Mouse (Mus musculus): Measurements from ENCODE around the gene 2310057M21Rik.
"Not testable (repeated sequence)": the region's sequence is repeated elsewhere in the genome, so short reads cannot be mapped to it uniquely, and the experiment has no call there.

Gene 2310057M21Rik

DNA sequence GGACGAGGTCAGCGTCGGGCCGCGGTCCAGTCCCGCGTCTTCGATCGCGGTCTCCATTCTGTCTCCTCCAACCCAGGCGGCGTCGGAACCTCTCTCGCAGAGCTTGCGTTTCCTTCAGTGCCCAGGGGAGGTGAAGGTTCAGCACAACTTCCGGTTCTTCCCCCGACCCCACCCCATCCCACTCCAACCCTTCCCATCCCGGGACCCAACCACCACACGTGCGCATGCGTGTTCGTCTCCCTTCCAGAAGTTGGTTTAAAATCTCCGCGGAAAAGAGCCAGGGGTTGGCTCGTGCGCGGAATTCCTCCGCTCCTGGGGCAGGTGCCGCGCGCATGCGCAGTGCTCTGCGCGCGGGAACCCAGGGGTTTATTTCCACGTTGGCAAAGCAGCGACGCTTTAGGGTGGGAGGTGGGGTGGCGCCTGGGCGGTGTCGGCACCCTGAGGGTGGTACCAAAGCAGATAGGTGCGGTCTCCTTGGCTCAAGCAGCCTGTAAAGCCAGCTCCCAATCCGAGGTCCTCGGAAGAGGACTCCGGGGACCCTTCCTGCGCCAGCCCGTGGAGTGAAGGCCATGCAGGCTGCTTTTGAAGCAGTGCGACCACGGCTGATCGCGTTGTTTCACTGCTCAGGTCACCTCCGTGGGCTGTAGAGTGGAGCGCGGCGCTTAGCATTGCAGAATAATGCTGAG lies at the start of gene 2310057M21Rik:
2310057M21Rik (minus strand) TSS at position 145 of the 686 bp plus-strand sequence.
- peak; percentile 94 for DNase-seq (ENCODE audit: low read depth)

DNA sequence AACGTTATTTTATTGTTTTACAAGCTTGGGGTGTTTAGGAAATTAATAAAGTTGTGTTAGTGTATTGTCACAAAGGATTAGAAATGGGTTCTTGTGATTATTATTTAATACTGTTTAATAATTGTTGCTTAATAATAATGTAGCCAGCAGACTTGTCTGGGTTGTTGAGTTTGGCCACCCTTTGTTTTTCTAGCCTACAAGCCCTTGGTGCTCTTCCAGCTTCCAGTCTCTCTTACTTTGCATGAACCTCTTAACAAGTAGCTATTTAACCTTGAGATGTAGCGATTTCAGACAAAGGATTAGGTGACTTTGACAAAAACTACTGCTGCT lies 49.3 kb upstream of the 2310057M21Rik start:
- DNase-seq (ENCODE audit: low read depth) = no peak

DNA sequence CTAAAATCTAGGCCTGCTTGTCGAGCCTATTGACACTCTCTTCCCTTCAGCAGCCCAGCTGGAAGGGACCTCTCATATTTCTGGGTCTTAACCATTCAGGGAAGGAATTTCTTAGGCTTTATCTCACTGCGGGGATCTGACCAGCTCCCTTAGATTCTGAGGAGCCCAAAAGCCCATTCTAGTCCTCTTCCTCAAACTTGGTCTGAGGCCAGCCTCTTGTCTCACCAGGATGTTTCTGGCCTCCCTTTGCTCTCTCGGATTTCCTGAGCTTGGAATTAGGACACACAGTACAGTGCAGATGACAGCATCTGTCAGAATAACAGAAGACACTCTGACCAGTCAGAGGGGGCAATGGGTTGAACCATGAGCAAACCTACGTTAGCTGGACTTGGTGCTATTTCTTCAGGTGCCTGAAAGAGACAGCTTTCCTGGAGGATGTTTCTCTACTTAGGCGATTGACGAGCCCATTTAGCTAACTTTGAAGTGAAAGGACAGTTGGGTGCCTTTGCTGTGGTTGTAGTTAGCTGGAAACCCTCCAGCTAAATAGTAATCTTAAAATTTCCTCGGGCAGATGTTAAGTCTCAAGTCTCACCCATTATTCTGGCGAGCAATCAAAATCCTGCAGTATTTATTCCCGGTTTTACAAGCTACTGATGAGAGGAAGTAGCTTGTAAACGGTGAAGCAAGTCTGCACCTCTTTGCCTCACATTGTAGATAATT lies 48.8 kb upstream of the 2310057M21Rik start:
- peak; percentile 15 for DNase-seq (ENCODE audit: low read depth)

DNA sequence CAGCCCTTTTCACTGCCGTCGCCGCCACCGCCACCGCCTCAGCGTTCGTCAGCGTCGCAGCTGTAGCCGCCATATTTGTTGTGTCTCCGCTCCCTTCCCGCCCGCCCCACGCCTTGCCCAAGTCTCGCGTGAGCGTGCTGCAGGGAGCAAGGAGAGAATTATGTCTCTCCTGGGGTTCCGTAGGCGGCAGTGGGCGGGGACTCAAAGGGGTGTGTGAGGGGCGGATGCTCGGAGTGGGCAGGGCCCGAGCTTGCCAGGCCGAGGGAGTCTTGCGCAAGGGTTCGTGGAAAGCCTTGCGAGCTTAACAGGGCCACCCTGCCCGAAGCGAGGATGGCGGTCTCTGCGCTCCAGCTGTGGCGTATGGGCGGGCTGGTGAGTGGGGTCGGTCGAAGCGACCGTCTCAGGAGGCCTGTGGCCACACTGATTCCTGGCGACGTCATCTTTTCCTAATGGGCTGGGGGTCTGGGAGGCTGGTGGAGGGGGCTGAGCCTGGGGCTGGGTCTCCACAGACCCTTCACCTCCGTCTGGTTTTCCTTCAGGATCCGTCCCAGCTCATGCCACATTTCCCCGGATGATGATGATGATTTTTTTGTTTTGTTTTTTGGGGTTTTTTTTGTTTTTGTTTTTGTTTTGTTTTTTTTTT lies 48.0 kb upstream of the 2310057M21Rik start, which contains the start of the genes Ikzf5 and Acadsb:
Ikzf5 (minus strand) TSS at position 106 of the 643 bp plus-strand sequence.
Acadsb (plus strand) TSS at position 186 of the 643 bp plus-strand sequence.
- peak; percentile 99 for DNase-seq (ENCODE audit: low read depth)

DNA sequence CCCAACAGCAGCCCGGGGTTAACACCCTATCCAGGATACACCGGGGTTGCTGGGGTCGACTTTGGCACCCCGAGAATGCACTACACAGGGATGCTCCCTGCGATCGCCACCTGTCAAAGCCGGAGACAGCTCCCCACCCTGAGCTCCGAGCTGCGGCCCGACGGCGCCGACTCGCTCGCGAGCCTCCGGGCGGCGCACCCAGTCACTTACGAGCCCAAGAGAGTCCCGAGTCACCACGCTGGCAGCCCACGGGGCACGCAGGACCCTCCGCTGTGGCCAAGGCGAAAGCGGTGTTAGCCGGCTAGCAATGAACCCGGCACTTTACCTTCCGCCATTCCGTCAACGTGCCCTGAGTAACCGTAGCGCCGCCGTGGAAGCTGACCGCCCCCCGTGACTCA lies 47.4 kb upstream of the 2310057M21Rik start:
- no peak for DNase-seq (ENCODE audit: low read depth)

DNA sequence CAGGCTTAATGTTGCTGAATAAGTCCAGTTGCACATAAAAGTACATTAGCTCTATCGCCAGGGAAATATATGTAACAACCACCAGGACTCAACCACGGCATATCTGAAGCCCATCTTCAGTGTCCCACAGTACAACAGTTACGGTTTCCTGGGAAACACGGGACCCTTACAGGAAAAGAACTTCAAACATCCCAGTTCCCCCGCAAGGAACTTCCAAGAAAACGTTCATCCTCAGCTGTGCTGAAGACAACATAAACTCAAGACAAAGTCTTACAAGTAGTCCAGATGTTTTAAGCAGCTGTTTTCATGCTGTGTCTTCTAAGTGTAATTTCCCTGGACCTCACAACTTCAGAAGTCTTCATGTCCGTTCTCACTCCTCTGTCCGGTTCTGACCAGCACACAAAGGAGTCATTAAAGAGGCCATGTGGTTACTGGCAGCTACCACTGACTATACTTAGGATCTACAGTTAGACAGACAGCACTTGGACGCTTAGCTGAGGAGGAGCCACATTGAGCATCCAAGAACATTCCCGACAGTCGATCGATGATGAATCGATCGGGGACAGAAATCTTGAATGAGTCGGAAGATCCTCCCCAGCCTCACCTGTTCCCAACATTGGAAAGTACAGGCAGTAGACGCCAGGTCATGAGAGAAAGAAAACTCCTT lies 46.9 kb upstream of the 2310057M21Rik start:
- peak; percentile 42 for DNase-seq (ENCODE audit: low read depth)

DNA sequence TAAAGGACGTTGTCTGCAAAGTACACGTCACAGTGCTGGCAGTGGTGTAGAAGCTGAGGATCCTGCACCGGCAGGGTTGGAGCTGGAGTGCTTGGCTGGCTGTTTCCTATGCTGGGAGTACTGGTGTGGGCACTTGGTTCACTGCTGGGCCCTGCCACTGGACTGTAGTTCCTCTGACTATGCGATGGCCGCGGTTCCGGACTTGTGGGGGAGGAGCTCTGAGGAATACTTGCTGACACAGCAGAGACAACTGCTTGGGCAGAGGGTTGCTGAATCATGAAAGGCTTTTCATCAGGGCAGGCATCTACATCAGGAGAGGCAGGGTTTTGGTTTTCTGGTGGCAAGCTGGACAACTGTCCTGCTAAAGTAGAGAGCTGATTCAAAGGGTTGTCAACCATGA lies 29.2 kb upstream of the 2310057M21Rik start:
- DNase-seq (ENCODE audit: low read depth) = not testable (repeated sequence)

DNA sequence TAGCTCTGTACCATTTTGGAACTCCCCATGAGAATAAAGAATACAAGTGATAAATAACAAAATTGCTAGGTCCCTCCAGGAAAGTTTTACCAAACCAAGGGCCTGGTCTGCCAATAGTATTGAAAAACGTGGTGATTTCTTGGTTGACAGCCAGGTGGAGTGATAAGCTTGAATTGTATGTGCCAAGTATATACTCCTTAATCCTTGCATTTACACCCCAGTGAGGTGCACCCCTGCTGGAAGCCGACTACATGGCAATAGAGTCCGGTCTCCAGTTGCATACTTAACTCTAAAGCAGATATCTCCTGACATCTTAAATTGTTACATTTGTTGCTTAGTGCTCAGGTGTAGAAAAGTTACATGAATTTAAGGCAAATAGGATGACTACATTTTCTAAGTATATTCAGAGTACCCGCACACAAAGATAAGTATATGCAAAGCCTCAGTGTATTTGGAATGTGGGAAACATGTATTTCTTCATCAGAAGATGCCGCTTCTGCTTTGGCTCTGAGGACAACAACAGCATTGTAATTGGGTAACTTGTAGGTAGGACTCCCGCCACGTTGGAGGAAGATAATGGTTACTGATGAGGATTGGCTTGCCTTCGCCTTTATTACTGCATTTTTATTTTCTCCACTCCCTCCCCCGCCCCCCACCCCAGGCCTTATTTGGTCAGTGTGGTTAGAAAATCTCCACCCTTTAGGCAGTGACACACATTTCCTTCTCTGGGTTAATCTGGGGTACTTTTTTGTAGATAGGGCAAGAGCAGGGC lies 9.5 kb upstream of the 2310057M21Rik start:
- peak; percentile 49 for DNase-seq (ENCODE audit: low read depth)

DNA sequence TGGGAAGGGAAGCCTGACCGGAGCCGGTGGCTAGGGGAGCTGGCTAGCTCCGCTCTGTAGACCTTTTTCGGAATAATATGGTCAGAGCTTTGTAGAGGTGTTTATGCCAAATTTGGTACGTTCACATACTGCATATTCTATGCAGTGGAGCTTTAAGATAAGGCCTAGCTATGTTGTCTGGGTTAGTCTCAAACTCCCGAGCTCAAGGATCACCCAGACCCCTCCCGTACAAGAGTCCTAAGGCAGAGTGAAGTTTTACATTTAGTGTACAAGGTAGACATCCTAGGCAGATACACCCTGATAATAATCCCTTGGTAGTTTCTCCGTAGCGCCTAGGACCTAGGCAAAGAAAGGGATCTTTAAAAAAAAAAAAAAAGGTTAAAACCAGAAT lies 8.9 kb upstream of the 2310057M21Rik start:
- no peak for DNase-seq (ENCODE audit: low read depth)

DNA sequence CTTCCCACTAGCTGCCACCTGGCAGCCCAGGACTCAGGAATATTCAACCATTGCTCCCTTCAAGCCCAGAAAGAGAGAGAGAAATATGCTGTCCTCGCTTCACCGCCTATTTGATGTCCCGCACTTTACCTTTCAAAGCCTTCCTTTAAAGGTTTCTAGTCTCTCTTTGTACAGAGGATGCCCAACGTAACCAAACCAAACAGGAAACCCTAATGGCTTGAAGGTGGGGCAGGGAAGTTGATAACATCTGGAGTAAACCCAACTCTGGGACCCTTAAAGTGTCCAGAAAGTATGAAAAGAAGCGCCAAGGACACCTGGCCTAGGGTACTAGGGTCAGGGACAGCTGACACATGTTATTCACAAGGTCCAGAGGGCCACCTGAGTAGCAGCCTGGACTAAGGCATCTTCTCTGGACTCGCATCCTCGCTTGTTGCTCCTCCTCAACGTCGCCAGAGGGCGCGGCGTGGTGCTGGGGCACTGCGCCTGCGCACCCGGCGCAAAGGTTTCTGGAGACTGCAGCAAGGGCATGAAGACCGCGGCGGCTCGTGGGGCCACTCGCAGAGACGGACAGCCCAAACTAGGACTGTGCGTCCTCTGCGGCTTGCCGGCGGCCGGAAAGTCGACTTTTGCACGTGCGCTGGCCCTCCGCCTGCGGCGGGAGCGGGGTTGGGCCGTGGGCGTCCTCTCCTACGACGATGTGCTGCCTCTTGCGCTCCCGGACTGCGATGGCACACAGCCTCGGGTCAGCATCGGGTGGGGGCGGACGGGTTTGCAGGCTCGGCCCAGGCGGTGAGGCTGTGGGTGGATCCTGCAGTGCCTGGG lies 8.3 kb upstream of the 2310057M21Rik start, which contains the start of gene Pstk:
Pstk (plus strand) TSS at position 494 of the 822 bp plus-strand sequence.
- peak; percentile 93 for DNase-seq (ENCODE audit: low read depth)

DNA sequence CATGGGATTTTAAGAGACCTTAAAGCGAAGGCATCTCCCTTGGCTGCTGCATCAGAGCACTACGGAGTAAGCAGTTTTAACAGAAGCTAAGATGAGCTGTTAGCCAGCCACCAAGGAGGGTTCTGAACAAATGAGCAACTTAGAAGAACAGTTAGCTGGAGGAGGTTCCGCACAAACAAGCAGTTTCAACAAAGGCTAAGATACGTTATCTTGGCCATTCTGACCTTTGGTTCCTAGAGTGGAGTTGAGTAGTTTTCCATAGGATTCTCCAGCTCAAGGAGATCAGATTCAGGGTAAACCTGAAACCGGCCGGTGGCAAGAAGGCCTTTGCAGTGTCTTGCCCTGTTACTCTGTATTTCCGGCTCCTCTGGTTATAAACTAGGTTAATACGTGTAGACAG lies 1.6 kb upstream of the 2310057M21Rik start:
- no peak for DNase-seq (ENCODE audit: low read depth)

DNA sequence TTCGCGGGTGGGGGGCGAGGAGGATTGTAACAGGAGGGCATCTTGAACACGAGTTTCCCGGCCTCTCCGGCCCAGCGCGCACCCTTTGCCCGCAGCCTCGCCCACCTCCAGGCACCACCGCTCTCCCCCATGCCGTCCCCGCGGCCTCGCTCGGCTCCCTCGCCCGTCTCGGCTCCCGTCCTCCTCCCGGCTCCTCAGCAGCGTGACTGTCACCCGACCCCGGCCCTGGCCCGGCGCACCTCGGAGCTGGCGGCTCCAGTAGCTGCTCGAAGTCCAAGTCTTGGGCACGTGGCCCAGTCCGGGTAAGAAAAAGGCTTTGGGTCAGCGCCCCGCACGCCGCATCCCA lies 317 bp downstream of the 2310057M21Rik start:
- no peak for DNase-seq (ENCODE audit: low read depth)

DNA sequence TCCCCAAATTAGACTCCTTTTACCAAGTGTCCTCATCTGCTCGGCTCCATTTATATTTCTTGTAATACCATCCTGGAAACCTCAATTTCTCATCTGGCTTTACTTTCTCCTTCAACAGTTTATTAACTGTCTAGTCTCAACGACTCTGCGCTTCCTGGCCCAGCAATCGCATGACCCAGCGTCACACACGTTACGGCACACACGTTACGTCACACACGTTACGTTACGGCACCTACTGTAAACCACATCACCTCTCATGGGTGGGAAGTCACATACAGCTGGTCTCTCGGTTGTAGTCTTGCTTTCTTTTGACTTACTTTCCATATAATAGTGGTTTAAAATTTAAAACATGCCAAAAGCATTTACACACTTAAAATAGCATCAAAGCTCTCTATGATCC lies 6.5 kb downstream of the 2310057M21Rik start:
- no peak for DNase-seq (ENCODE audit: low read depth)

DNA sequence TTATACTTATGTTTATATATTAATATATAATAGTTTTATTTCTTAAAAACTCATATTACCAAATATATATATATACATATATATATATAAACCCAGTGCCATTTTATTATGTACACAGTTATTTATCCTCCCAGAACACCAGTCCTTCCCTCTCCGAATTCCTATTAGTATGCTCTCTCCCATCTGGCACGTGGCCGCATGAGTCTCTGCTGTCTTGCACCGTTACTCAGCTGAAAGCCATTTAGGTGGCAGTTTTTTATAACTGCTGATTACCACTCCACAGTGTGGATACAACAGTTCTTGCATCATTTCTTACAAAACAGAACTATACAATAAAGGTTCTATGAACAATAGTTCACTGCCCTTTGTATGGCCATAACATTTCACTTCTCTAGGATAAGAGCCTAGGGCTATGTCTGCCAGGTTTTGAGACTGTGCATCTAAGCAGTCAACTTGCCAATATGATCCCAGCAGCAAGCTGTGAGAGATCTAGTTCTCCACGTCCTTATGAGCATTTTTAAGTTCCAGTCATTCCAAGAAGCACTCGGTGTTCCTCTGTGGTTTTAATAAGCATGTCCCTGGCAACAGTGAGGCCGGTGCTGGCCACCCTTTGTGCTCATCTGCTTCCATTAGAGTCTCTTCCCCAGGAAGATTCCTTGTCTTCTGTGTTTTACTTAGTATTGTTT lies 16.6 kb downstream of the 2310057M21Rik start:
- DNase-seq (ENCODE audit: low read depth) = no peak

DNA sequence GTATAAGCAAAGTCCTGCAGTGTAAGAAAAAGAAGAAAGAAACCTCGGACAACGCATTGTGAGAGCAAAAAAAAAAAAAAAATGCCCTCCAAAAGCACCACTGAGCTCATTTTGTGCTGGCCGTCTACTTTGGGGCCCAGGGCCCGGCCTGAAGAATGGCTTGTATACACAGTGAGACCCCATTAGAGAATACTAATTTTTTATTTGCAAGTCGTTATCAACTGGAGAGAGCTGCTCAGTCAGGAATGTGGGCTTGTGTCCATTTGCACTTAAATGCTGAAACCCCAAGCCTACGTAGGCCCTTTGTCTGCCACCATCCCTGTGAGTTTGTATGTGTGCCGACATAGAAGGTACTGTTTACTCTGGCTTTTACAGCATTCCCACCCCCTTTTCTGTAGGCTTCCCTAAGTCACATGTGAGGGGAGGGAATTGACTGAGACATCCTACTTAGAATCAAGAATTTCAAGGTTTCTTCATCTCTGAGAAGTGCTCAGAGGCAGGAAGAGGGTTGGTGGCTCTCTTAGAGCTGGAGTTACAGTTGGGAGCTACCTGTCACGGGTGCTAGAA lies 25.0 kb downstream of the 2310057M21Rik start:
- DNase-seq (ENCODE audit: low read depth) = no peak

DNA sequence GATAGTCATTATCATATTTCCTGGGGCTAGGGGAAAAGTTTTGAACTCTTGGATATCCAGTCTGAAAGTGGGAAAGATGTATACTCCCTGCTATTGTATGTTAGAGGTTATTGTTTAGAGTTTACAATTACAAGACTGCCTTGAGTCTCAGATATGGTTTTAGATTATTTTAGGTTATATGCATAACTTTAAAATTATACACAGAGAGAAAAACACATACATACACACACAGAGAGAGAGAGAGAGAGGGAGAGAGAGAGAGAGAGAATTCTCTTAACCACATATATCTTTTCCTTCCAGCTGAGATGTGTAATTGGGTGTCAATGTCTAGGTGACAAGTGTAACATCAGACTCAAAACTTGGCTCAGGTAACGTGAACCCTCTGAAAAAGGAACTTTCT lies 29.0 kb downstream of the 2310057M21Rik start, which contains the start of gene Fam24a:
Fam24a (plus strand) TSS at position 301 of the 400 bp plus-strand sequence.
- no peak for DNase-seq (ENCODE audit: low read depth)

DNA sequence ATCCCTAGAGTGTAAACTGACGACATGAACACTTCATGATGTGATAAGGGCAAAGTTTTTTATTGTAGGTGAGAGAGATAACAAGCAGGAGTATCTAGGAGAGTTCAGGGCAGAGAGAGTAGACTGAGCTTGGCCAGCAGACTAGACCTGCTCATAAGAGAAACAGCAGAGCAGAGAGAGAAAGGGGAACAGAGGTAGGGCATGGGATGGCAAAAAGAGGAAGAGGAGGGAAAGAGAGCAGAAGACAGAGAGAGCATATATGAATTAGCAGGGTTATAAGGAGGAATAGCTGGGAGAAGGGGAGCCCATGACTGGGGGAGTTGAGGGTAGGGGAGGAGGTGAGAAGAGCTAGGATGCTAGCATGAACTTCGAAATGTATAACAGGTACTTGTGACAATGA lies 30.9 kb downstream of the 2310057M21Rik start:
- DNase-seq (ENCODE audit: low read depth) = no peak

DNA sequence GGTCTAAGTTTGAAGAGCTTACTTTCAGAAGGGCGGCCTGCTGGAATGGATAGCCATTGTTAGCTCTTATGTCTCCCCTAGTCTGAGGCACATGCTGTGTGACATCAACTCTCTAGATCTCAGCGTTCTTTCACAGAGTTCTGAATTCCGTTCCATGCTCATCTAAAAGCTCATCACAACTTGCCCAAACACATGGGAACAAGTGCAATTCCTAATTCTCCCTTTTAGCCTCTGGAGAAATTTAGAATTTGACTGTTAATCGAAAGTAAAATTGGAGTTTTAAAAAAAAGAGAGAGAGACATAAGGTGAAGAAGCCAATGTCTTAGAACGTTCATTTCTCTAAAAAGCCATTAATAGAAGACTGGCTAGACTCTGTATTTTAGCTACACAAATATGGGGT lies 33.1 kb downstream of the 2310057M21Rik start, which contains the start of gene Fam24b:
Fam24b (minus strand) TSS at position 101 of the 400 bp plus-strand sequence.
- no peak for DNase-seq (ENCODE audit: low read depth)

DNA sequence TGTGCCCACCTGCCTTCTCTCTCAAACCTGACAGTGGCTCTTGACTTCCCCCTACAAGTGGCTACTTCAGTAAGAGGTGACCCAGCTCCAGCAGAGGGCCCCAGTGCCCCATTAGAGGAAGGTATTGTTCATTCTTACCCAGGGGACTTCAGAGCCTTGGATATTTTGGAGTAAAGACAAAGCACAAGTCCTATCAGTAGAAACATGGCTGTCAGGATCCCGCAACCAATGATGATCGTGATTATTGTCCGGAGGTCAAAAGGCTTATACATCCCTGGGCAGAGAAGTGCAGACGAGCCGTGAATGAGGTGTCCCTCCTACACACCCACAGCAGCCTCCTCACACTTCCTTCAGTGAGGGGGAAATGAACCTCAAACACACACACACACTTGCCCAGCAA lies 35.5 kb downstream of the 2310057M21Rik start:
- DNase-seq (ENCODE audit: low read depth) = peak; percentile 3

DNA sequence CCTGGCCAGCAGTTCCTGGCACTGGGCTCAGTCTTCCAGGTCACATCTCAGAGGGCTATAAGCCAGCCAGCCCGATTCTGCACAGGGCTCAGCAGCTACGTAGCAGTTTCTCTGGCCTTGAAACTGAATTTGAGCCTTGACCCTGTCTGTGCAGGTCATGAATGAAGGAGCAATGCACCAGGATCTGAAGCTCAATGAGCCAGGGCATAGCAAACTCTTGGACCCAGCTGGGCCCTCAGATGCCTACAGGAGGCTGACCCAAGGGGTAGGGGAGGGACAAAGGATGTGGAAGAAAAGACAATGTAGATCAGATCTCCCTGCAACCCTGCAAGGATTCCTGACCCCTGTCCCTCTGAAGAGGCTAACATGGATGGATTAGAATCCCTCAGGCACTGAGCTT lies 40.4 kb downstream of the 2310057M21Rik start, which contains the start of gene Cuzd1:
Cuzd1 (minus strand) TSS at position 101 of the 400 bp plus-strand sequence.
- DNase-seq (ENCODE audit: low read depth) = no peak
